Comparison of ENCODE assay signal across 18 mouse cellular contexts in genomic region chr17:71263136-71263535, GRCm38 (mm10). TPM values are rescaled to one million over a fixed set of nuclear protein-coding genes. Genes with fewer than 3 reads are reported as not detected.
A peak's percentile ranks its signal among the peaks of the same experiment; 100 is the strongest.
DNase-seq lines count a peak whose midpoint lies in the region; ATAC-seq and TF ChIP-seq lines count a peak whose summit lies in the region.
"Had no signal": no experiment of that assay in that cellular context is flagged by ENCODE, and none has a peak within 500 bp of the region (broad histone marks: within the 10 kb centered on the region; RNA-seq: fewer than 3 reads in every experiment).

No protein-coding gene starts in this region.

- no peak for TF ChIP-seq RAD21 in MEL (IDR thresholded peaks at IDR 0.05; ENCODE audit: low read depth, low read length)

- no peak overlapping the region for H3K4me3 ChIP-seq in MEL (ENCODE audit: control insufficient read depth in 1 of 2, insufficient read depth in 1 of 2, low read depth in 2 of 2, low read length in 2 of 2)
- no peak overlapping the region for H3K4me3 ChIP-seq in liver, embryonic 13.5 days (replicated peaks)
- no peak overlapping the region for H3K4me3 ChIP-seq in neural tube, embryonic 15.5 days (replicated peaks)
- H3K4me3 ChIP-seq: embryonic facial prominence, embryonic 13.5 days; forebrain, embryonic 10.5 days; heart, embryonic 15.5 days; hindbrain, embryonic 13.5 days; intestine, embryonic 15.5 days; midbrain, embryonic 10.5 days had no signal

- no peak for ATAC-seq in liver, embryonic 13.5 days (ENCODE audit: low read depth)
- no peak for ATAC-seq in neural tube, embryonic 15.5 days (ENCODE audit: low FRiP score)
- ATAC-seq: CD4-positive, CD25-positive, alpha-beta regulatory T cell, adult 4 months; intestine, embryonic 15.5 days had no signal

- H3K4me1 ChIP-seq in MEL (ENCODE audit: control insufficient read depth in 1 of 2, insufficient read depth in 2 of 2, low read length in 2 of 2): peaks cover 30 to 53% of the 10 kb centered on the region in 2 experiments
- peaks cover 98% of the 10 kb centered on the region for H3K4me1 ChIP-seq in liver, embryonic 13.5 days (replicated peaks)
- H3K4me1 ChIP-seq in neural tube, embryonic 15.5 days: no peaks in the 10 kb centered on the region
- H3K4me1 ChIP-seq: hindbrain, embryonic 13.5 days had no signal

- H3K9me3 ChIP-seq in MEL (replicated peaks; ENCODE audit: insufficient read depth, low read length): no peaks in the 10 kb centered on the region
- no peaks in the 10 kb centered on the region for H3K9me3 ChIP-seq in liver, embryonic 13.5 days (replicated peaks)
- H3K9me3 ChIP-seq in neural tube, embryonic 15.5 days (replicated peaks): no peaks in the 10 kb centered on the region
- H3K9me3 ChIP-seq: embryonic facial prominence, embryonic 13.5 days; forebrain, embryonic 10.5 days; heart, embryonic 15.5 days; hindbrain, embryonic 13.5 days; intestine, embryonic 15.5 days; midbrain, embryonic 10.5 days had no signal

- TF ChIP-seq EP300 in MEL (IDR thresholded peaks at IDR 0.05; ENCODE audit: low read depth in 1 of 2, low read length in 2 of 2): no peak

- DNase-seq in MEL (ENCODE audit: low read depth, low spot score) (no peak), MEL-GATA-1-ER (ENCODE audit: extremely low read depth, low read depth) (peak; percentile 31)
- DNase-seq in liver, embryonic 13.5 days: no peak
- DNase-seq in monocyte, adult 2 months (ENCODE audit: low read depth in 1 of 2, low spot score in 2 of 2): peak; percentile 58 to 74
- DNase-seq in frontal cortex, postnatal 10 days (ENCODE audit: low spot score in 2 of 2): no peak
- DNase-seq in cerebellum, adult 9-10 months: no peak
- DNase-seq: adrenal gland, postnatal 25 days; cerebellum, adult 11 months; right cerebral cortex, postnatal 14 days had no signal

- peaks cover 0 to 43% of the 10 kb centered on the region in 2 experiments; a peak in 3 of 4 replicates for H3K36me3 ChIP-seq in MEL (ENCODE audit: control insufficient read depth in 1 of 2, insufficient read depth in 2 of 2, low read length in 2 of 2)
- H3K36me3 ChIP-seq in liver, embryonic 13.5 days: no peaks in the 10 kb centered on the region
- no peaks in the 10 kb centered on the region for H3K36me3 ChIP-seq in neural tube, embryonic 15.5 days
- H3K36me3 ChIP-seq: embryonic facial prominence, embryonic 13.5 days; forebrain, embryonic 10.5 days; heart, embryonic 15.5 days; hindbrain, embryonic 13.5 days; intestine, embryonic 15.5 days; midbrain, embryonic 10.5 days had no signal

- H3K27me3 ChIP-seq in MEL (ENCODE audit: control insufficient read depth in 1 of 2, insufficient read depth in 2 of 2, low read length in 2 of 2): no peaks in the 10 kb centered on the region
- no peaks in the 10 kb centered on the region for H3K27me3 ChIP-seq in liver, embryonic 13.5 days
- H3K27me3 ChIP-seq in neural tube, embryonic 15.5 days (replicated peaks): no peaks in the 10 kb centered on the region
- H3K27me3 ChIP-seq: embryonic facial prominence, embryonic 13.5 days; heart, embryonic 15.5 days; hindbrain, embryonic 13.5 days; intestine, embryonic 15.5 days had no signal

- no peak for TF ChIP-seq CTCF in MEL (IDR thresholded peaks at IDR 0.05 in 2 of 3, conservative IDR thresholded peaks at IDR 0.05 in 1 of 3; ENCODE audit: control insufficient read depth in 1 of 3, insufficient read depth in 1 of 3, low read depth in 2 of 3, low read length in 3 of 3, poor library complexity in 1 of 3, severe bottlenecking in 1 of 3)

- peak overlapping the region; percentile 95 for H3K27ac ChIP-seq in MEL (ENCODE audit: control insufficient read depth, low read depth, low read length)
- peak overlapping the region; percentile 90 for H3K27ac ChIP-seq in liver, embryonic 13.5 days
- H3K27ac ChIP-seq in neural tube, embryonic 15.5 days (replicated peaks): no peak overlapping the region
- H3K27ac ChIP-seq: embryonic facial prominence, embryonic 13.5 days; forebrain, embryonic 10.5 days; heart, embryonic 15.5 days; hindbrain, embryonic 13.5 days; intestine, embryonic 15.5 days; kidney, postnatal 0 days; midbrain, embryonic 10.5 days had no signal

- peak overlapping the region; percentile 2; the same call in 1 of the 2 replicates for H3K9ac ChIP-seq in MEL (ENCODE audit: control insufficient read depth, low read depth, low read length, poor library complexity, severe bottlenecking)
- peak overlapping the region; percentile 55 for H3K9ac ChIP-seq in liver, embryonic 13.5 days
- H3K9ac ChIP-seq in neural tube, embryonic 15.5 days (replicated peaks): no peak overlapping the region
- H3K9ac ChIP-seq: embryonic facial prominence, embryonic 13.5 days; heart, embryonic 15.5 days; hindbrain, embryonic 13.5 days; intestine, embryonic 15.5 days had no signal

- H3K4me2 ChIP-seq in liver, embryonic 13.5 days: peak overlapping the region; percentile 34
- no peak overlapping the region for H3K4me2 ChIP-seq in neural tube, embryonic 15.5 days
- H3K4me2 ChIP-seq: embryonic facial prominence, embryonic 13.5 days; heart, embryonic 15.5 days; hindbrain, embryonic 13.5 days; intestine, embryonic 15.5 days had no signal

- peaks cover 23% of the 10 kb centered on the region; the same call in 1 of the 2 replicates for H3K79me2 ChIP-seq in MEL (ENCODE audit: control insufficient read depth, insufficient read depth, low read length, poor library complexity)

- TF ChIP-seq POLR2A in MEL (IDR thresholded peaks at IDR 0.05; ENCODE audit: control insufficient read depth in 1 of 2, insufficient read depth in 1 of 2, low read depth in 1 of 2, low read length in 2 of 2, poor library complexity in 1 of 2): no peak

- 20% methylated on average over 6 of the region's 6 CpGs for WGBS in liver, embryonic 13.5 days (ENCODE audit: insufficient replicate concordance)
- 82% methylated on average over 6 of the region's 6 CpGs for WGBS in neural tube, embryonic 15.5 days

TF ChIP-seq in MEL, 35 proteins besides CTCF, POLR2A, EP300 and RAD21:
- TF ChIP-seq MYC (IDR thresholded peaks at IDR 0.05; ENCODE audit: low read depth, low read length) (no peak), NELFE (IDR thresholded peaks at IDR 0.05; ENCODE audit: low read depth, low read length) (no peak)

RNA-seq across cellular contexts. Expression of gene Emilin2, which starts 48.6 kb away (rescaled TPM):
- total RNA-seq in MEL (2012; rRNA removed): 76.6 and 92.6 TPM in 2 replicates
- 10 to 100 TPM; 37.4 to 95.5 TPM for polyA plus RNA-seq in MEL (2012; ENCODE audit: insufficient read depth in 1 of 2, insufficient read length in 2 of 2, low read depth in 1 of 2, low replicate concordance in 2 of 2, missing spikeins in 1 of 2)
- polyA plus RNA-seq in liver, embryonic 13.5 days (2015; fragmentation: Nextera tagmentation; extraction: Ambion mirVana): 23.0 and 24.9 TPM in 2 replicates
- 2.8 and 4.0 TPM in 2 replicates for polyA plus RNA-seq in neural tube, embryonic 15.5 days (2015; fragmentation: Nextera tagmentation; extraction: Ambion mirVana)
- polyA plus RNA-seq: CD4-positive, CD25-positive, alpha-beta regulatory T cell, adult 4 months had no signal

Comparison
In these comparisons a context has a peak if more than half of its experiments do, and no peak if none do; other contexts are left out.
1. DNase-seq: peak in MEL-GATA-1-ER (single experiment) and monocyte, adult 2 months (2 of 2); none in MEL (single experiment), liver, embryonic 13.5 days (single experiment), frontal cortex, postnatal 10 days (0 of 2) and cerebellum, adult 9-10 months (single experiment).